Mouse (Mus musculus): ENCODE measurements around the gene Atg4d.
"Not testable (repeated sequence)": the region's sequence is repeated elsewhere in the genome, so short reads cannot be mapped to it uniquely, and the experiment has no call there.

Atg4d gene

DNA sequence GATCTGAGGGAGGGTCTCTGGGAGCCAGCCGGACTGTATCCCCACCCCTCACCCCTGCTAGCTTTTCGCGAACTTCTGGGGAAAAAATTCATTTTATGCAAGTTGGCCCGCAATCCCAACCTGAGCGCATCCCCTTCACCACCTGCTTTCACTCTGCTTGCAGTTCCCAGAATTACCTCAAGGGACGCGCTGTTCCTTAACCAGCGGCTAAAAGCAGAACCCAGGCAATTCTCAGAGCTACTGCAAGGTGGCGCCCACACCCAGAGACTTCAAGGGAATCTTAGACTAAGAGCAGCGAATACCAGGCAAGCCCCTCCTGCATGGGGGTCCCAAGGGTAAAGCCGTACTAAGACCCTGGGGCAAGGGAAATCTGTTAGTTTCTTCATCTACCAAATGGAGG lies 23.8 kb upstream of the Atg4d start:
- in situ Hi-C loops (cut with MboI, MseI) = no loop called here

DNA sequence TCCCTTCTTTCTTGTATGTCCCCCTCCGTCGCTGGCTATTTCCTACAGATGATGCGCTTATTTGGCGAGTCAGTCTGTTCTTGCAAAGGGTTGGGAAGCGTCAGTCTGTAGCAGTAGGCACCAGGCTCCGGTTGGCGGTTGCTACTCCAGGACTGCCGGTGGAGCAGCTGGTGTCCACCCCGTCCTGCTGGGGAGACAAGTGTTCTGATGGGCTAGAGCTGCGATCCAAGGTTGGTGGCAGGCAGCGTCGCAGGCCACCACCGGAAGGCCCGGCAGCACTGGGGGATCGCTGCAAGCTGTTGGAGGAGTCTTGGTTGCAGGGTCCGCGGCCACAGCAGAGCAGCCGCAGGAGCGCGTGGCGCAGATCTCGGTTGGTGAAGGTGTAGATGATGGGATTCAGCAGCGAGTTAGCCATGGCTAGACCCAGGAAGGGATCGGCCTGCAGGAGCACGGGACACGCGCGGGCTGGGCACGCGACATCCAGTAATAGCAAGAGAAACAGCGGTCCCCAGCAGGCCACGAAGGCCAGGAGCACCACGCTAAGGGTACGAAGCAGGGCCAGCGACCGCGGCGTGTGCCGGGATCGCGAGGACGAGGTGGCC lies 21.2 kb upstream of the Atg4d start:
- in situ Hi-C loops (cut with MboI, MseI) = no loop called here

DNA sequence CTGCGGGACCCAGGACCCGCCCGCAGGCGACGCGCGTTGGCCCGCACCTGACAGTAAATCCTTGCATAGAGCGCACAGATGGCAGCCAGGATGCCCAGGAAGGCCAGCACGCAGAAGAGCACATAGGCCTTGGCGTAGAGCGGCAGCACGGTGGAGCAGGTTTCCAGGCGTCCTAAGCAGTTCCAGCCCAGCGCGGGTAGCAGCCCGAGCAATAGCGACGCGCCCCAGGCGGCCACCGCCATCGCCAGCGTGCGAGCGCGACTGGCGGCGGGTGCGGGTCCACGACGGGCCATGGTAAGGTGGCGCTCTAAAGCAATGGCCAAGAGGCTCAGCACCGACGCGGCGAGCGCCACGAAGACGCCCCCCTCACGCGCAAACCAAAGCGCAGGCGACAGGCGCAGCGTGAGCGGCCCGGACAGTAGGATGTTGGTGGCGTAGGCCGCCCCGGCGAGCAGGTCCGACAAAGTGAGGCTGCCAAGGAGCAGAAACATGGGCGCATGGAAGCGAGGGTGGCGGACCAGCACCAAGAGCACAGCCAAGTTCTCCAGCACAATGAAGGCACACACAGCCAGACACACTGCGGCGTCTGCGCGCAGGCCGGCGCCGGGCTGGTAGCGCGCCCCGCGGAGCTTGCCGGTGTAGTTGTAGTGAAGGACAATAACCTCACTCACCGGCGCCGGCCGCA lies 20.5 kb upstream of the Atg4d start:
- in situ Hi-C loops (cut with MboI, MseI) = no loop called here

DNA sequence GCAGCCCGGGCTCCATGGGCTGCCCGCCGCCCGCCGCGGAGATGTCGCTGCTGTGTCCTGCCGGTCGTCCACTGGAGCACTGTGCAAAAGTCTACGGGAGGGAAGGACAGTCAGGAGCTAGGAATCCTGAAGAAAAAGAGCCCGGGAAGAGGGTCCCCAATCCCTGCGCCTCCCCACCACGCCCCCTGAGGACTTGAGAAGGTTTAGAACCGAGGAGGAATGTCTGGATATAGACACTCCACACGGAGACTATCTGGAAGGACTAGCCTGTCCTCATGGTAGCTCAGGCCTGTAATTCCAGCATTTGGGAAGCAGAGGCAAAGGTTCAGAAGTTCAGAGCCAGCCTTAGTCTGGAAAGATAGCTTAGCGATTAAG lies 20.0 kb upstream of the Atg4d start:
- in situ Hi-C loops (cut with MboI, MseI) = no loop called here

DNA sequence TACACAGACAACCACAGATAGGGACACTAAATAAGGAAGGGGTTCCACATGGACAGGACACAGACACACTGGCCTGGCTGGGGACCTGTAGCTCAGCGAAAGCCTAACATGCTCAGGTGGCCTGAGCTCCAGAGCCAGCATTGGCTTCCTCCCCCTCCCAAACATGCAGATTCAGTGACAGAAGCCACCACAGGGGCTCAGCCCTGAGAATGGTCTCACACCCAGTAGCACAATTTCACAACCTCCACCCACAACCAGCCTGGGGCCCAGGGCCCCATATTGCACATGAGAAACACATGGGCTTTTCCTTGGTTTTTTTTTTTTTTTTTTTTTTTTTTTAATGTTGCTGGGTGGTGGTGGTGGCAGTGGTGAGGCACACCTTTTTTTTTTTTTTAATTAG lies 18.8 kb upstream of the Atg4d start:
- in situ Hi-C loops (cut with MboI, MseI) = no loop called here

DNA sequence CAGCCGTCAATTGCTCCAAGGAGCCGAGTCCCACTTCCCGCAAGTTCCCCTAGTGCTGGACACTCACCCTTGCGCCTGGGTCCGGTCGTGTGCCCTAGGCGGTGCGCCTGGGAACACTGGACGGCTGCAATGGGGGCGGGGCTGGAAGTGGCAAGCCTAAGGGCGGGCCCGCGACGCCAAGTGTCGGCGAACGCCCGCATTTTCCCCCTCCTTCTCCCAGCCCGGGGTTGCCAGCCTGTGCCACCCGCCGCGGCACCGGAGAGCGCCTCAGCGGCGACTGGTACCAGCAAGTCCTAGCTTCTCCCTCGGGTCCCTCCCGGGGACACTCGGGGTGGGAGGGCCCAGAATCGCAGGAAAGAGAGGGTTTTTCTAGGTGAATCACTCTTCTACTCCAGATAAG lies 16.8 kb upstream of the Atg4d start, which contains the start of gene S1pr5:
Gene S1pr5, minus strand, starts transcription at position 118 of the 400 bp plus-strand sequence.
- in situ Hi-C loops (cut with MboI, MseI) = no loop called here

DNA sequence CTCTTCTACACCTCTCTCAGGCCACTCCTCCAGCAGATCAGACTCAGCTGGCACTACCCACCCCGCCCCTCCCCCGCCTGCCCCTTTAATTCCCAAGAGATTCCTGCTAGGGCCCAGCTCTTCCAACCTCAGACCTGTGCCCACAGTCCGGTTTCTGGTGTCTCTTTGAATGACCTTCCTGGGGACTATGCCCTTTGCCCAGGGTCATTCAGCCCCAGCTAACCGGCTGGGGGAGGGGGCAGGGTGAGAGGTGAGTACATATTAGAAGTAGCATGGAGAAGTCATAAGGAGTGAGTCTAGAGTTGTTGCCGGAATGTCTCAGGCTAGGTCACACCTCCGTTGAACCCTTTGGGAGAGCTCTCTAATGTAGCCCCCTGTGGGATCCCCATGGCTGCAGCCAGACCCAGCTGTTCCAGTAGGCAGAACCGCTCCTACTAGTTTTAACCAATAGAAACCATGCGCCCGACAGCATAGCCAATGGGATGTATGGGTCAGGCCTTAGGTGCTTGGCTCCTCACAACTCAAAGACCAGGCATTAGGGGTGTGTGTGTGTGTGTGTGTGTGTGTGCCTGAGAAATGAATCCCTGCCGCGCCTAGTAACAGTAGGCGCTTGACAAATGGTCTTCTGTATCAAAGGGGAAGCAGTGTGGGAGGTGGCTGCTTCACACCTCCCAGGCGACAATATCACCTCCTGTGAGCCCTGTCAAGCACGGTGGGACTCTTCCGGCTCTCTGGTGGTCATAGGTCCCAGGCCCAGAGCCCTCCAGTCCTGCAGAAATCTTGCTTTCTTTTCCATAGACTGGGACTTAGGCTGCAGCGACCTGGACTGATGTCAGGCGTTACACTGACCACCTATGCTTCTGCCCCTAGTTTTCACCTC lies 15.2 kb upstream of the Atg4d start:
- in situ Hi-C loops (cut with MboI, MseI) = loop anchor here (5.0 kb wide), 1 partner anchor 102 kb away; no protein-coding TSS in a partner anchor

DNA sequence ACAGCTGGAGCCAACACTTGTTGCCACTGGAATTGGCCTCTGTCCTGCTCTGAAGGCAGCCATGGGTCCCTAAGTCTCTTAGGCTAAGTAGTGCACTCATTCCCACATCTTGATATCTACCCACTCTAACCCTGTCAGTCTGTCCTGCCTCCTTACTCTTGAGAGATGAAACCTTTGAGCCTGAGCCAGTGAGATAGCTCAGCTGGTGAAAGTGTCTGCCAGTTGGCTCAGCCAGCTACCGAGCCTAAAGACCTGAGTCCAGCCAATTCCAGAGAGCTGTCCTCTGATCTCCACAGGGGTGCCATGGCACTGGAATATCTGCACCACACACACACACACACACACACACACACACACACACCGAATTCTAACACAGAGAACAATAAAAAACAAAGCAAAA lies 14.6 kb upstream of the Atg4d start:
- in situ Hi-C loops (cut with MboI, MseI) = loop anchor here (5.0 kb wide), 1 partner anchor 102 kb away; no protein-coding TSS in a partner anchor

DNA sequence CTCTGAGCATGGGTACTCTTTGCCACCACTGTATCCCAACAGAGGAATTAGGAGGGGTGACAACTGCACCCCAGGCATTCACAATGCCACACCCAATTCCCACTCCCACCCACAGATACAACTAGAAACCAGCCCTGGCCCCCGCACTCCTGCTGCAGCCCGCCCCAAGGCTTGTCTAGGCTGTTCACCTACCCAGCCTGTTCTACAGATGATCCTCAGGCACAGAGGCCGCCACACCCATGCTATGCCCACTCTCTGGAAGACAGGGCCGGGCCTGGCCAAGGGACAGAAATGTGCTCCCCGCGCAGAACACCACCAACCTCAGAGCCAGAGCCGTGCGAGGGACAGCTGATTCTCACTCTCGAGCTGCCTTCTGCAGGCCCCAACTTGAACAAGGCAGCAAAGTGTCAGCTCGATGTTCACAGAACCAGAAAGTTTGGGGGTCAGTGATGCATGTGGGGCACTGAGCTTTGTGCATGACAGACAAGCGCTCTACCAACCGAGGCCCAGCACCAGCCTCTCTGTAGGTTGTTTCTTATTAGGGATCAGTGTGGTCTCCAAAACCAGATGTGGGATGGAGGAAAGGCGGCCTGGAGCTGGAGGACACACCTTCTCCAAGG lies 13.9 kb upstream of the Atg4d start:
- in situ Hi-C loops (cut with MboI, MseI) = loop anchor here (5.0 kb wide), 1 partner anchor 101 kb away; no protein-coding TSS in a partner anchor

DNA sequence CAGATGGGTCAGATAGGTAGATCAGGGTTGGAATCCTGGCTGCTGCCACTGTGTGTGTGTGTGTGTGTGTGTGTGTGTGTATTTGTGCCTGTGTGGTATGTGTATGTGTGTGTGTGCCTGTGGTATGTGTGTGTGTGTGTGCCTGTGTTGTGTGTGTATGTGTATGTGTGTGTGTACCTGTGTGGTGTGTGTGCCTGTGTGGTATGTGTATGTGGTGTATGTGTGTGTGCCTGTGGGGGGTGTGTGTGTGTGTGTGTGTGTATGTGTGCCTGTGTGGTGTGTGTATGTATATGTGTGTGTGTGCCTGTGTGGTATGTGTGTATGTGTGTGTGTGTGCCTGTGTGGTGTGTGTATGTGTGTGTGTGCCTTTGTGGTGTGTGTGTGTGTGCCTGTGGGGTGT lies 10.4 kb upstream of the Atg4d start:
- in situ Hi-C loops (cut with MboI, MseI) = loop anchor here (5.0 kb wide), 1 partner anchor 98 kb away; no protein-coding TSS in a partner anchor

DNA sequence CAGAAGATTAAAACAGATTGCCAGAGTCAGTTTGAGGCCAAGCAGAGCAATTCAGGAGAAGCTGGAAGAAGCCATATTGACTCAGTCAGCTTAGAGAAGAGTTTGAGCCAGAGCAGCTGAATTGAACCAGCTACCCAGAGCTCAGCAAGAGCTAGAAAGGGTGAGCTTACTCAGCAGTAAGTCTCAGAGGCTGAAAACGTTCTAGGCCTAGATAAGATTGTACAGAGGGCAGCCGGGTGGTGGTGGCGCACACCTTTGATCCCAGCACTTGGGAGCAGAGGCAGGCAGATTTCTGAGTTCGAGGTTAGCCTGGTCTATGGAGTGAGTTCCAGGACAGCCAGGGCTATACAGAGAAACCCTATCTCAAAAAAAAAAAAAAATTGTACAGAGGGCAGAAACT lies 8.7 kb upstream of the Atg4d start:
- in situ Hi-C loops (cut with MboI, MseI) = not testable (repeated sequence)

DNA sequence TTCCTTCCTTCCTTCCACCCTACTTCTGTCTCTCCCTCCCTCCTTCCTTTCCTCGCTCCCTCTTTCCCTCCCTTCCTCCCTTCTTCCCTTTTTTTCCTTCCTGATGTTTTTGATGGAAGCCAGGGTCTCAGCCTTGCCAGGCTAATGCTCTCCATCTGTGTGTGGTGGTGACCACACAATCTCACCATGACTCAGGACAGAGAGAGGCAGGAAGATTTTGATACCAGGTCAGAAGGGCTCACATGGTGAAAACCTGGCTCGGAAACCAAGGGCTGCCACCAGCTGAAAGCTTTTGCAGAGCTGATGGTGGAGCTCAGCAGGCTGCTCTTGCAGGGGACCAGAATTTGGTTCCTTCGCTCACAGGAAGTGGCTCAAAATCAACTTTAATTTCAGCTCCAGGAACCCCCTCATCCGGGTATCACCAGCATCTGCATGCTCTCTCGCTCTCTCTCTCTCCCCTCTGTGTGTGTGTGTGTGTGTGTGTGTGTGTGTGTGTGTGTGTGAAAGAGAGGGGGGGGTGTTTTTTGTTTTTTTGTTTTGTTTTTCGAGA lies 4.5 kb upstream of the Atg4d start:
- in situ Hi-C loops (cut with MboI, MseI) = no loop called here

DNA sequence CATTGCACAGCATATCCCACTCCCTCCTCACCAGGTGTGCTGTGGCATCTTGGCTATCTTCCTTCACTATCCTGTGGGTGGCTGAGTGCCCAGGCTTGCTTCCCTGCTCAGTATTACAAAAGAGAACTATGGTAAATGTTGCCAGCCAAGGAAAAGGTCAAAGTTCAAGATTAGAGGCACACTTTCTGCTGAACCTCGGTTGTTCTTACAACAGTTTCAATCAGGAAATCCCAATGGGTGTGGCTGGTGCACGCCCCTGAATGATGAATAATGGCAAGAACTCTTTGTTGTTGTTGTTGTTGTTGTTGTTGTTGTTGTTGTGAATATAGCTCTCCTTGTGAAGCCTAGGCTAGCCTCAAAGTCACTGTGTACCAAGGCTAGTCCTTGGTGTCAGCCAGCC lies 3.3 kb upstream of the Atg4d start:
- in situ Hi-C loops (cut with MboI, MseI) = no loop called here

DNA sequence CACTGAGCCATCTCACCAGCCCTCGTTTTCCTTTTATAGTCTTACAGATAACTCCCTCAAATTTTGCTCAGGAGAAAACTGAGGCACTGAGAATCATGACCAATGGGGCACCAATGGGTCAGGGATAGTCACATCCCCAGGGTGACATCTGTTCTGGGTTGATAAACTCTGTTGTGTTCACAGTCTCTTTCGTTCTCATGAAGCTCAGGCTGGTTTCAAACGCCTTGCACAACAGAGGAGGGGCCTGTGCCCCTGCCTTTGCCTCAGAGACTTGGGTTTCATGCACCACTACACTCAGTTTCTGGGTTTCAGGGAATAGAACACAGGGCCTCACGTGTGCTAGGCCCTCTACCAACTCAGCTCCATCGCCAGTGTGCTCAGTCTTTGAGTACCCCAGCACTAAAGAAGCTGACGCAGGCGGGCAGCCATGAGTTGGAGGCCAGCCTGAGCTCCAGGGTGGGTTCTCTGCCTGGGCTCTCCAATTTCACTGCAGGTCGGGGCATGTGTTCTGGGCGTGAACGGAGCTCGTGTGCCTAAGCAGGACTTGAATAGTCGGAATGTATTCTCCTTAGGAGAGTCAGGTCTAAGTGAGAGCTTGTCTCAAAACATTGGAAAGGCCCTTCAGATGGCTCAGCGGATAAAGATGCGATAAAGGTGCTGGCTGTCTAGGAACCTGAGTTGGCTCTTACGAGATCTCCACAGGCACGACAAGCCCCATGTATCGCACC lies 657 bp upstream of the Atg4d start:
- in situ Hi-C loops (cut with MboI, MseI) = no loop called here

DNA sequence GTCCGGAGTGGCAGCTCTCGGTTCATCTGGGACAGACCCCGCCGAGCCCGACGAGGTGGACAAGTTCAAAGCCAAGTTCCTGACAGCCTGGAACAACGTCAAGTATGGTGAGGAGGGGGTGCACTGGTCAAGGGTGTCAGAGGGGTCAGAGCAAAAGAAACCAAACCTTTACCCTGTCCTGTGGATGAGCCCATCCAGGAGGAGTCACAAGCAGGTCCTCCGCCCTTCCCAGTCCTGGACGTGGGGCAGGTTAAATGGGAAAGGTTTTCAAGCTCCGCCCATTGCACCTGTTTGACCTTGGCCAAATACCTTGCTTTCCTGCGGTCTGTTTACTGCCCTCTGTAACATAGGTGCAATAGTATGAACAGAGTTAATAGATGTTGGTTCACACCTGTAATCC lies 518 bp downstream of the Atg4d start:
- in situ Hi-C loops (cut with MboI, MseI) = no loop called here

DNA sequence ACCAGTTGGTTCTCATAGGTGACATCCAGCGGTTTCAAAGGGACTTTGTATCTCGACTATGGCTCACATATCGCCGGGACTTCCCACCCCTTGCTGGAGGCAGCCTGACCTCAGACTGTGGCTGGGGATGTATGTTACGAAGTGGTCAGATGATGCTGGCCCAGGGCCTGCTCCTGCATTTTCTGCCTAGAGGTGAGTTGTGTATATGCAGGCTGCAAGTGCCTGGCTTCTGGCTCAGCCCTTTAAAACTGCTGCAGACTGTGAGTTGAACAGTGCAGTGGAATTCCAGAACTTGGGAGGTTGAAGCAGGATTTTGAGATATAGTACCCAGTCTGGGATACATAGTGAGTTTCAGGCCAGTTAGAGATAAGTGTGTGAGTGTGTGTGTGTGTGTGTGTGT lies 1.8 kb downstream of the Atg4d start:
- in situ Hi-C loops (cut with MboI, MseI) = no loop called here

DNA sequence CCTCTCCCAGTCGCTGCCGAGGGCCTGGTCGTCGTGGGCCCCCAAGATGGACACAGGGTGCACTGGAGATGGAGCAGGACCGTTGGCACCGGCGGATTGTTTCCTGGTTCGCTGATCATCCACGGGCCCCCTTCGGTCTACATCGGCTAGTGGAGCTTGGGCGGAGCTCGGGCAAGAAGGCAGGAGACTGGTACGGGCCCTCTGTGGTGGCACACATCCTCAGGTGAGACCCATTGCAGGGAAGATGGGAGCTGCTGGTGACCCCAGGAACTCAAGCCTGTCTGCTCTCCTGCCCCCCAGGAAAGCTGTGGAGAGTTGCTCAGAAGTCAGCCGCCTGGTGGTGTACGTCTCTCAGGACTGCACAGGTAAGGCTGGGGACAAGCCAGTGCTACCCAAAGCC lies 3.2 kb downstream of the Atg4d start:
- in situ Hi-C loops (cut with MboI, MseI) = no loop called here

DNA sequence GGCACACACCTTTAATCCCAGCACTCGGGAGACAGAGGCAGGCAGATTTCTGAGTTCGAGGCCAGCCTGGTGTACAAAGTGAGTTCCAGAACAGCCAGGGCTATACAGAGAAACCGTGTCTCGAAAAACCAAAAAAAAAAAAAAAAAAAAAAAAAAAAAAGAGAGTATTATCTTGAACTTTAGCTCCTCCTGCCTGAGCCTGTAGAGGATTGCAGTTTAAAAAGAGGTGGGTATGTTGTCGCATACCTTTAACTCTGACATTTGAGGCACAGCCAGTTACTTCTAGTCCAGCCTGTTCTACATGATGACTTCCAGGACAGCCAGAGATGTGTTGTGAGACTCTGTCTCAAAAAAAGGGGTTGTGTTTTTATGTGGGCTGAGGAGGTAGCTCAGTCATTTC lies 4.5 kb downstream of the Atg4d start:
- in situ Hi-C loops (cut with MboI, MseI) = not testable (repeated sequence)

DNA sequence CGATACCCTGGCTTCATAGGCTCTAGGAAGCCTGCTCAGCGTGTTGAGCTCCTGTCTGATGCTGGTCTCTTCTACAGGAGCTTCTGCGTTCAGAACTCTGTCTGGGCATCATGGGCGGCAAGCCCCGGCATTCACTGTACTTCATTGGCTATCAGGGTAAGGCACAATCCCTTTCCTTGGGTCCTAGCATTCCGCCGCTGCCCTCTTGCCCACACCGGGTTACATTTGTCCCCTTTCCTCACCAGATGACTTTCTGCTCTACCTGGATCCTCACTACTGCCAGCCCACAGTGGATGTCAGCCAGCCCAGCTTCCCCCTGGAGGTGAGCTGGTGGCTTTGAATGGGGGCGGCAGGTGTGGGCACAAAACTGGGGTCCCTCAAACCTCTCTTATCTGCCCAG lies 7.3 kb downstream of the Atg4d start:
- in situ Hi-C loops (cut with MboI, MseI) = no loop called here

DNA sequence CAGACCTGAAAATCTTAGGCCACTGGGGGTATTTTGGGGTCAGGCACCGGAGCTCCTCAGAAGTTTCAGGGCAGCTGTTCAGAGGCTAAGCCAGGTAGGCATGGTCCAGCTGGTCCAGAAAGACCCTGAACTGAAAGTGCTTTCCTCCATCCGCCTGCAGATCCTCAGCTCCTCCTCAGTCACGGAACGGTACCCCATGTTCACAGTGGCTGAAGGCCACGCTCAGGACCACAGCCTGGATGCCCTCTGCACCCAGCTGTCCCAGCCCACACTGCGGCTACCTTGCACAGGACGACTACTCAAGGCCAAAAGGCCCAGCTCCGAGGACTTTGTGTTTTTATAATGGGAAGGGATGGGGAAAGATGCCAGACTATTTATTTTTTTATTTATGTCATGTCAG lies 8.0 kb downstream of the Atg4d start:
- in situ Hi-C loops (cut with MboI, MseI) = no loop called here

Data from regulatory T cell (primary cell).